ENCODE assay signal across 9 mouse cellular contexts in the genomic region with DNA sequence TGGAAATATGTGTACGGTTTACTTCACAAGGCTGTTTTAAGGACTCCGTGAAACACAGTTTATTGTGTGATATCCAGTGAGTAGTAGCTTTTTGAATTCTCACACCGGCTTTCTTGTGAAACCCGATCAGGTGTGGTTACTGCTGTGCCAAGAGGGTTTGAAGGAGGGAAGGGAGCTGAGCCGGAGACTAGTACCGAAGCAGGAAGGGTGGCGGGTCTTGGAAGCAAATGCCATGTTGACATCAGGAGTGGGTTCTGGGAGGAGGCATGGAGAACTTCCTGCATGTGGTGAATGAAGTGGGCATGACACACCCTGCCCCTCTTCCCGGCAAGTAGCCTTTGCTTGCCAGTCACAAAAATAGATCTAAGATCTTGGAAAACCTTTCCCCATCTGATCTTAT. TPM values are rescaled to one million over a fixed set of nuclear protein-coding genes. Genes with fewer than 3 reads are reported as not detected.
DNase-seq lines count a peak whose midpoint lies in the region; ATAC-seq lines count a peak whose summit lies in the region.
"Had no signal": no experiment of that assay in that cellular context is flagged by ENCODE, and none has a peak within 500 bp of the region (broad histone marks: within the 10 kb centered on the region; RNA-seq: fewer than 3 reads in every experiment).

No protein-coding gene starts in this region.

- no peak for ATAC-seq in neural tube, embryonic 11.5 days (ENCODE audit: insufficient read depth, low FRiP score, low TSS enrichment)
- ATAC-seq in limb, embryonic 13.5 days (ENCODE audit: low FRiP score, low read depth): no peak
- ATAC-seq: activated CD4-positive, CD25-positive, alpha-beta regulatory T cell, adult 4 months had no signal

- H3K27ac ChIP-seq in neural tube, embryonic 11.5 days (ENCODE audit: low read depth, low read length): no peak overlapping the region
- no peak overlapping the region for H3K27ac ChIP-seq in limb, embryonic 13.5 days

- peak overlapping the region; percentile 60 for H3K4me3 ChIP-seq in neural tube, embryonic 11.5 days (ENCODE audit: low read depth, low read length)
- H3K4me3 ChIP-seq in limb, embryonic 13.5 days: peak overlapping the region; percentile 67

- H3K36me3 ChIP-seq in neural tube, embryonic 11.5 days (ENCODE audit: control insufficient read depth, insufficient read depth, low read length): no peaks in the 10 kb centered on the region
- H3K36me3 ChIP-seq in limb, embryonic 13.5 days: no peaks in the 10 kb centered on the region

- H3K4me1 ChIP-seq in neural tube, embryonic 11.5 days (ENCODE audit: control insufficient read depth, insufficient read depth, low read length): peaks cover 7% of the 10 kb centered on the region; the same call in 1 of the 2 replicates
- peaks cover 20% of the 10 kb centered on the region for H3K4me1 ChIP-seq in limb, embryonic 13.5 days

- 51% methylated on average over 8 of the region's 8 CpGs for WGBS in neural tube, embryonic 11.5 days
- WGBS in limb, embryonic 13.5 days: 24% methylated on average over 8 of the region's 8 CpGs

- H3K4me2 ChIP-seq in neural tube, embryonic 11.5 days (ENCODE audit: low read depth): peak overlapping the region; percentile 54
- peak overlapping the region; percentile 92 for H3K4me2 ChIP-seq in limb, embryonic 13.5 days (replicated peaks)

- peak; percentile 33 for DNase-seq in cerebellum, adult 9-10 months
- DNase-seq in cerebellum, adult 18-20 months: no peak
- DNase-seq in neural tube, embryonic 11.5 days (ENCODE audit: low spot score): no peak
- DNase-seq in neural tube, embryonic 10.5 days (ENCODE audit: extremely low spot score, low spot score): no peak
- DNase-seq in T-cell, adult 2 months (ENCODE audit: low spot score): no peak
- no peak for DNase-seq in thymus, adult 18-20 months
- no peak for DNase-seq in kidney, adult 18-20 months

- H3K9ac ChIP-seq in neural tube, embryonic 11.5 days (ENCODE audit: low read length): peak overlapping the region; percentile 53; the same call in 1 of the 2 replicates
- H3K9ac ChIP-seq in limb, embryonic 13.5 days: no peak overlapping the region

- H3K9me3 ChIP-seq in neural tube, embryonic 11.5 days (ENCODE audit: control insufficient read depth, low read length): no peaks in the 10 kb centered on the region
- no peaks in the 10 kb centered on the region for H3K9me3 ChIP-seq in limb, embryonic 13.5 days

- H3K27me3 ChIP-seq in neural tube, embryonic 11.5 days (ENCODE audit: control insufficient read depth, insufficient read depth, low read length): no peaks in the 10 kb centered on the region
- H3K27me3 ChIP-seq in limb, embryonic 13.5 days: peaks cover 9% of the 10 kb centered on the region

RNA-seq across cellular contexts. Expression of a gene that starts 1.1 kb away (rescaled TPM):
- polyA plus RNA-seq in neural tube, embryonic 11.5 days (2014; fragmentation: Nextera tagmentation; extraction: Ambion mirVana): 7.9 and 11.3 TPM in 2 replicates
- polyA plus RNA-seq in limb, embryonic 13.5 days (2015; fragmentation: Nextera tagmentation; extraction: Ambion mirVana): 4.8 and 4.9 TPM in 2 replicates

RNA-seq across cellular contexts. Expression of a gene that starts 33.5 kb away (rescaled TPM):
- polyA plus RNA-seq in neural tube, embryonic 11.5 days (2014; fragmentation: Nextera tagmentation; extraction: Ambion mirVana): 0.11 TPM in 1 of 2 replicates, not detected in the other
- 0.65 and 1.1 TPM in 2 replicates for polyA plus RNA-seq in limb, embryonic 13.5 days (2015; fragmentation: Nextera tagmentation; extraction: Ambion mirVana)
